Mouse (Mus musculus) central nervous system, embryonic 18 days (tissue): ENCODE measurements around the gene Gorasp1. TPM values are rescaled to one million over a fixed set of nuclear protein-coding genes. Genes with fewer than 3 reads are reported as not detected.

ENCODE experiments used
- polyA plus RNA-seq: library from polyadenylated mRNA; depleted of rRNA; stranded (reverse); fragments of >200 nt; gene quantifications from 2 replicates; pipeline ENCODE4 v1.2.3, GENCODE M21; 2012; rRNA removed

Gene Gorasp1
- polyA plus RNA-seq, result 23.4 and 23.7 TPM in 2 replicates

GRCm38 (mm10) chr9:119937005-119937773 is at the start of gene Gorasp1, which contains the start of gene Ttc21a:
Gene Gorasp1, minus strand, starts transcription at chr9:119937565.
Gene Ttc21a, plus strand, starts transcription at chr9:119937606.

GRCm38 (mm10) chr9:119984536-119985011 is 47.2 kb upstream of the Gorasp1 start, which contains the start of gene Csrnp1:
Gene Csrnp1, minus strand, starts transcription at chr9:119984658.

GRCm38 (mm10) chr9:119894339-119895009 is 42.9 kb downstream of the Gorasp1 start, which contains the start of gene Wdr48:
Gene Wdr48, plus strand, starts transcription at chr9:119894878.

Other genes starting within 250 kb of the Gorasp1 start
- gene Scn10a, start 218.2 kb downstream of the Gorasp1 start, polyA plus RNA-seq, result 0.51 and 3.4 TPM in 2 replicates
- 0.21 and 0.86 TPM in 2 replicates for gene Scn11a, start 112.1 kb downstream of the Gorasp1 start, polyA plus RNA-seq
- gene Wdr48, start 42.7 kb downstream of the Gorasp1 start, polyA plus RNA-seq, result 81.4 and 84.4 TPM in 2 replicates
- 1.1 and 1.5 TPM in 2 replicates for gene Ttc21a, start within 50 bp of the Gorasp1 start, polyA plus RNA-seq
- gene Csrnp1, start 47.1 kb upstream of the Gorasp1 start, polyA plus RNA-seq, result 3.4 and 3.8 TPM in 2 replicates
- 0.25 TPM in 1 of 2 replicates, not detected in the other for gene Xirp1, start 86.0 kb upstream of the Gorasp1 start, polyA plus RNA-seq
- 4.0 and 5.2 TPM in 2 replicates for gene Cx3cr1, start 132.3 kb upstream of the Gorasp1 start, polyA plus RNA-seq
- gene Ccr8, start 154.5 kb upstream of the Gorasp1 start, polyA plus RNA-seq, result not detected in 2 replicates
- 28.2 and 29.0 TPM in 2 replicates for gene Slc25a38, start 172.8 kb upstream of the Gorasp1 start, polyA plus RNA-seq
- 1,918 and 1,924 TPM in 2 replicates for gene Rpsa, start 190.1 kb upstream of the Gorasp1 start, polyA plus RNA-seq
- 0.13 and 0.44 TPM in 2 replicates for gene Mobp, start 212.1 kb upstream of the Gorasp1 start, polyA plus RNA-seq